Mouse (Mus musculus) T-helper 1 cell (primary cell): ENCODE results near the gene Mup2.
"Not testable (repeated sequence)": the region's sequence is repeated elsewhere in the genome, so short reads cannot be mapped to it uniquely, and the experiment has no call there.

Experiments used
- in situ Hi-C: fragments of 300-600 bp; cut with MboI, MseI; formaldehyde crosslinking; loops from one replicate; pipeline ENCODE4 v1.15.1; 2025; ENCODE audit warnings: high pct_unique_total_duplicates

Mup2 gene

GRCm38 (mm10) chr4:60154189-60154588, at the start of gene Mup2:
Gene Mup2, minus strand, starts transcription at chr4:60154289.
- in situ Hi-C loops = not testable (repeated sequence)
